In the genomic region with DNA sequence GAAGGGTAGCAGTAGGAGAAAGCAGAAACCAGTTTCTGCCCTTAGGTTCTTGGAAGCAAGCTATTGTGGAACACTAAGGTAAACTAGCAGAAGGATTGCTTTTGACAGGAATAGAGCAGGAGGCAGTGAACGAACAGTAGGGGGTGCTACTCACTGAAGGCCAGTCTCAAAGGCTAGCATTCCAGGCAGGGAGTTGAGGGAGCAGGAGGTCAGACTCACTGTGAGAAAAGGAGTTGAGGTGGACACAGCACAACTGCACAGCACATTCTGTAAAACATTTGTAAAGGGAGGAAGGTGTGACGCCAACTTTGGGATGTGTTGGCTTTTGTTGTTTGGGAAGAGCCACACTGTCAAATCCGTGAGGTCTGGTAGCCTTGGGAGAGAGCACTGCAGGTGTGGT, we compare ENCODE assay signal across 9 mouse cellular contexts. TPM values are rescaled to one million over a fixed set of nuclear protein-coding genes. Genes with fewer than 3 reads are reported as not detected.
DNase-seq lines count a peak whose midpoint lies in the region; ATAC-seq and TF ChIP-seq lines count a peak whose summit lies in the region.
"Had no signal": no experiment of that assay in that cellular context is flagged by ENCODE, and none has a peak within 500 bp of the region (broad histone marks: within the 10 kb centered on the region; RNA-seq: fewer than 3 reads in every experiment).

No protein-coding gene starts in this region.

- no peak for ATAC-seq in megakaryocyte, adult 5-6 weeks (ENCODE audit: poor library complexity, severe bottlenecking)
- ATAC-seq in Patski = no peak
- ATAC-seq in heart, embryonic 11.5 days (replicated peaks; ENCODE audit: insufficient number of reproducible peaks, low FRiP score, low TSS enrichment) = no peak
- ATAC-seq in activated CD4-positive, CD25-positive, alpha-beta regulatory T cell, adult 4 months = no peak

- H3K4me3 ChIP-seq in megakaryocyte, embryonic 14.5 days (replicated peaks) = peak overlapping the region; percentile 57
- peak overlapping the region; percentile 19; the same call in 1 of the 2 replicates for H3K4me3 ChIP-seq in heart, embryonic 11.5 days (ENCODE audit: low read depth, low read length)
- H3K4me3 ChIP-seq: embryonic facial prominence, embryonic 15.5 days had no signal

- no peaks in the 10 kb centered on the region for H3K9me3 ChIP-seq in megakaryocyte, embryonic 14.5 days
- H3K9me3 ChIP-seq in heart, embryonic 11.5 days (replicated peaks; ENCODE audit: control insufficient read depth, low read length) = no peaks in the 10 kb centered on the region
- H3K9me3 ChIP-seq: embryonic facial prominence, embryonic 15.5 days had no signal

- peak; percentile 83 for TF ChIP-seq CTCF in Patski (IDR thresholded peaks at IDR 0.05)

- WGBS in heart, embryonic 11.5 days (ENCODE audit: insufficient replicate concordance) = 46% methylated on average over 3 of the region's 3 CpGs

- POLR2A ChIA-PET in Patski (lab: Charles Lee) = no interaction called here

- H3K27me3 ChIP-seq in megakaryocyte, embryonic 14.5 days (replicated peaks) = no peaks in the 10 kb centered on the region
- peaks cover 3% of the 10 kb centered on the region for H3K27me3 ChIP-seq in Patski
- no peaks in the 10 kb centered on the region for H3K27me3 ChIP-seq in heart, embryonic 11.5 days (ENCODE audit: control insufficient read depth, insufficient read depth, low read length)
- H3K27me3 ChIP-seq: embryonic facial prominence, embryonic 15.5 days had no signal

- H3K9ac ChIP-seq in heart, embryonic 11.5 days (ENCODE audit: low read depth, low read length) = no peak overlapping the region
- H3K9ac ChIP-seq: embryonic facial prominence, embryonic 15.5 days had no signal

- in situ Hi-C loops in Patski (cut with MboI; ENCODE audit: low pct_unique_long_range_greater_than_20kb) = no loop called here

- H3K4me2 ChIP-seq in heart, embryonic 11.5 days = peak overlapping the region; percentile 48
- H3K4me2 ChIP-seq: embryonic facial prominence, embryonic 15.5 days had no signal

- H3K36me3 ChIP-seq in megakaryocyte, embryonic 14.5 days (replicated peaks; ENCODE audit: low read length) = peaks cover 11% of the 10 kb centered on the region
- no peaks in the 10 kb centered on the region for H3K36me3 ChIP-seq in heart, embryonic 11.5 days (ENCODE audit: control insufficient read depth, insufficient read depth, low read length)
- H3K36me3 ChIP-seq: embryonic facial prominence, embryonic 15.5 days had no signal

- H3K4me1 ChIP-seq in megakaryocyte, embryonic 14.5 days = peaks cover 62% of the 10 kb centered on the region
- H3K4me1 ChIP-seq in heart, embryonic 11.5 days (ENCODE audit: control insufficient read depth, insufficient read depth, low read length) = peaks cover 11% of the 10 kb centered on the region

- CTCF ChIA-PET in Patski (lab: Charles Lee) = interaction anchor here (0.6 to 3.7 kb wide), 6 partner anchors 15 to 79 kb away, joined by 3 to 15 read pairs (median 4); no protein-coding TSS in a partner anchor

- no peak for DNase-seq in Patski (ENCODE audit: low read depth, low spot score)
- DNase-seq in cerebellum, postnatal 14 days = peak; percentile 69 to 76
- peak; percentile 55 to 75 for DNase-seq in kidney, postnatal 4 days
- peak; percentile 63 for DNase-seq in naive thymus-derived CD4-positive, alpha-beta T cell, adult 2 months (ENCODE audit: low read depth)

- no peak overlapping the region for H3K27ac ChIP-seq in heart, embryonic 11.5 days (ENCODE audit: low read depth, low read length)
- H3K27ac ChIP-seq: embryonic facial prominence, embryonic 15.5 days had no signal

RNA-seq across cellular contexts. Expression of a gene that starts 3.0 kb away (rescaled TPM):
- polyA plus RNA-seq in megakaryocyte, embryonic 14.5 days (2012; ENCODE audit: insufficient read depth, low replicate concordance) = 10.0 and 21.0 TPM in 2 replicates
- total RNA-seq in megakaryocyte, adult 5-6 weeks (2015) = 56.3 and 63.6 TPM in 2 replicates
- 76.9 and 85.5 TPM in 2 replicates for total RNA-seq in megakaryocyte, adult 5-6 weeks (2017)
- polyA plus RNA-seq in Patski (2021) = 28.1 TPM
- 30.6 and 32.9 TPM in 2 replicates for polyA plus RNA-seq in heart, embryonic 11.5 days (2014; fragmentation: Nextera tagmentation; extraction: Ambion mirVana)
- 10 to 100 TPM; 23.1 to 25.9 TPM for polyA plus RNA-seq in activated CD4-positive, CD25-positive, alpha-beta regulatory T cell, adult 4 months (2017; shearing (Covaris generic))
